Mouse (Mus musculus) stomach, postnatal 0 days (tissue): ENCODE measurements around the gene Mrpl1. TPM values are rescaled to one million over a fixed set of nuclear protein-coding genes. Genes with fewer than 3 reads are reported as not detected.

Experiments used
- ATAC-seq: fragments of 200-750 bp; cut with Nextera tagmentation; 2 replicates; pipeline ENCODE4 v1.8.0; 2017; ENCODE audit not compliant: low FRiP score, low TSS enrichment
- DNase-seq: peaks from one replicate; pipeline ENCODE4 v3.0.0-alpha.2; 2016; ENCODE audit warnings: low spot score
- H3K27ac ChIP-seq: fragments of 300-500 bp; sonication (generic); replicated peaks from 2 replicates; pipeline ENCODE4 v1.5.1; 2014; ENCODE audit warnings: mild to moderate bottlenecking, control low read depth
- H3K27me3 ChIP-seq: fragments of 300-500 bp; sonication (generic); 2 replicates; pipeline ENCODE4 v1.6.1; 2014; ENCODE audit warnings: low read length; ENCODE audit not compliant: control insufficient read depth, insufficient read depth
- H3K36me3 ChIP-seq: fragments of 300-500 bp; sonication (generic); 2 replicates; pipeline ENCODE4 v1.6.1; 2014; ENCODE audit warnings: low read length, mixed read lengths; ENCODE audit not compliant: control insufficient read depth, insufficient read depth
- H3K4me1 ChIP-seq: fragments of 300-500 bp; sonication (generic); replicated peaks from 2 replicates; pipeline ENCODE4 v1.6.1; 2014; ENCODE audit warnings: antibody characterized with exemption; ENCODE audit not compliant: control insufficient read depth, insufficient read depth
- H3K4me2 ChIP-seq: fragments of 300-500 bp; sonication (generic); replicated peaks from 2 replicates; pipeline ENCODE4 v1.6.1; 2014; ENCODE audit warnings: low read depth, mild to moderate bottlenecking, control low read depth, moderate library complexity
- H3K4me3 ChIP-seq: fragments of 300-500 bp; sonication (generic); 2 replicates; pipeline ENCODE4 v1.5.1; 2014; ENCODE audit warnings: low read depth, low read length, control low read depth
- H3K9ac ChIP-seq: fragments of 300-500 bp; sonication (generic); 2 replicates; pipeline ENCODE4 v1.6.1; 2014; ENCODE audit warnings: mild to moderate bottlenecking, low read length, control low read depth, mixed read lengths
- H3K9me3 ChIP-seq: fragments of 300-500 bp; sonication (generic); 2 replicates; pipeline ENCODE4 v1.6.1; 2016; ENCODE audit warnings: low read length; ENCODE audit not compliant: control insufficient read depth
- CTCF ChIP-seq: IDR thresholded peaks from 2 replicates; pipeline ENCODE4 v1.5.1; 2016; ENCODE audit warnings: antibody characterized with exemption, low read depth, mild to moderate bottlenecking, moderate library complexity
- EP300 ChIP-seq: optimal IDR thresholded peaks from 2 replicates; pipeline ENCODE3; 2016; ENCODE audit warnings: antibody characterized with exemption
- WGBS: fragments of 180-500 bp; shearing (Covaris S2); extraction: QIAGEN DNeasy Blood & Tissue Kit; methylation state at CpG from one replicate; pipeline ENCODE4 v1.1.7; 2014; 5-methylcytosine and 5-hydroxymethylcytosine counted together
- polyA plus RNA-seq: library from polyadenylated mRNA; unstranded; fragments of >200 nt; fragmentation: Nextera tagmentation; extraction: Ambion mirVana; gene quantifications from 2 replicates; pipeline ENCODE4 v1.2.1, GENCODE M21; 2015

Gene Mrpl1
- polyA plus RNA-seq, 1 experiment from 2014 or later = 18.9 TPM

DNA sequence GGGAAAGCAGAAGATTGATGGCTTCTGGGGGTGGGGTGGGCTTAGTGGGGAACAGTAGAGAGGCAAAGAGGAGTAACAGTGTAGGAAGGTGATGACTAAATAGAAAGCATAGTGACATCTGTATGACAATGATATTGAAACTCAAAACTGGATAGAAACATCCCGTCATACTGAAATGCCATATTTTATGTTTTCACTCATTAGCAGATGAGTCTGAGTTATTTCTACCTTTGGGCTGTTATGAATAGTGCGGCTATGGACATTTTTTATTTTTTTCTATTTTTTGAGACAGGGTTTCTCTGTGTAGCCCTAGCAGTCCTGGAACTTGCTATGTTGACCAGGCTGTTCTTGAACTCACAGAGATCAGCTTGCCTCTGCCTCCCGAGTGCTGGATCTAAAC, 13.7 kb downstream of the Mrpl1 start:
- Histone ChIP-seq H3K4me2 (no peak overlapping the region), H3K9ac (no peak overlapping the region), H3K27ac (no peak overlapping the region), H3K4me1 (0 out of 2 replicates have a peak, but pooled peaks cover 2% of the 10 kb centered on the region), H3K36me3 (no peaks in the 10 kb centered on the region; the same call in 1 of the 2 replicates), H3K27me3 (no peaks in the 10 kb centered on the region), H3K4me3 (no peak overlapping the region), H3K9me3 (no peaks in the 10 kb centered on the region)
- DNase-seq (no peak), ATAC-seq (no peak)
- 96% methylated on average over 3 of the region's 3 CpGs for WGBS
- TF ChIP-seq EP300 = no peak
- TF ChIP-seq CTCF = no peak

DNA sequence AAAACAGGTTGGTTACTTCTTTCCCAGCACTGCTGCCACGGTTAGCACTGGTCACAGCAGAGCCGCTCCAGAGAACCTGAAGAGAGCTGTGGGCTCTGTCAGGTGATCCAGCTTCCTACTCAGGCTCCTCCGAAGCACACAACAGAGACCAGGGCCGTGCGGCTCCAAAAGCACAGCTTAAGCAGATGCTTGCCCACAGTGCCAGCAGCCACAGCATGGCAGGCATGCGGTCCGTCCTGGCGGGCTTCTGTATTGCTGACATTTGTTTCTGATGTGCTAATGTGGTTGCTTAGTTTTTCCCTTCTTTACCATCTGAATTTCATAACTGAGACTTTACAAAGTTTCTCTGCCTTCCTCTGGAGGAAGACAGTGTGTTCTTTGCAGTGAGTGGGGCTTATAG, 17.2 kb downstream of the Mrpl1 start:
- Histone ChIP-seq H3K27me3 (no peaks in the 10 kb centered on the region), H3K27ac (no peak overlapping the region), H3K4me3 (no peak overlapping the region), H3K4me2 (no peak overlapping the region), H3K9me3 (no peaks in the 10 kb centered on the region), H3K4me1 (0 out of 2 replicates have a peak, but pooled peaks cover 2% of the 10 kb centered on the region), H3K36me3 (no peaks in the 10 kb centered on the region), H3K9ac (no peak overlapping the region)
- 95% methylated on average over 8 of the region's 8 CpGs for WGBS
- no peak for ATAC-seq
- no peak for DNase-seq
- no peak for TF ChIP-seq EP300
- no peak for TF ChIP-seq CTCF

DNA sequence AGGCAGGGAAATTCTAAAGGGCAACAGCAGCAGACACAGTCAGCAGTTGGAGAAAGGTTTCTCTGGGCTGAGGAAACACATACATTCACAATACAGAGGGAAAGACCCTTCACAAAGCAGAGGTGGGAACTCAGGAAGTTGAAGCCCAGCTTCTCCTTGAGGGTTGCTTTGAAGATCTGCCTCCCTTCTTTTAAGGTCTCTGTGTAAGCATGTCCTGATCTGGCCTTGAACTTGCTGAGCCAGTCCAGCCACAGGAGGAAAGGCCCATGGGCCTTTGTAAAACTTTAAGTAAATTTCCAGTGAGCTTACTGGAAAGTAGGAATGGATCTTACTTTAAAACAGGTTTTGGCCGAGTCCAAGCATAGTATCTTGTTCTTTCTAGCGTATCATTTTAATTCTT, 19.7 kb downstream of the Mrpl1 start:
- Histone ChIP-seq H3K27ac (peak overlapping the region; percentile 67; the same call in 1 of the 2 replicates), H3K4me2 (no peak overlapping the region), H3K4me3 (no peak overlapping the region), H3K9me3 (no peaks in the 10 kb centered on the region), H3K9ac (no peak overlapping the region), H3K27me3 (no peaks in the 10 kb centered on the region), H3K4me1 (no peaks in the 10 kb centered on the region), H3K36me3 (no peaks in the 10 kb centered on the region)
- ATAC-seq = 0 out of 2 replicates have a peak, but pooled peaks have one; percentile 51
- WGBS = 53% methylated on average over 2 of the region's 2 CpGs
- no peak for DNase-seq
- no peak for TF ChIP-seq CTCF
- TF ChIP-seq EP300 = no peak

DNA sequence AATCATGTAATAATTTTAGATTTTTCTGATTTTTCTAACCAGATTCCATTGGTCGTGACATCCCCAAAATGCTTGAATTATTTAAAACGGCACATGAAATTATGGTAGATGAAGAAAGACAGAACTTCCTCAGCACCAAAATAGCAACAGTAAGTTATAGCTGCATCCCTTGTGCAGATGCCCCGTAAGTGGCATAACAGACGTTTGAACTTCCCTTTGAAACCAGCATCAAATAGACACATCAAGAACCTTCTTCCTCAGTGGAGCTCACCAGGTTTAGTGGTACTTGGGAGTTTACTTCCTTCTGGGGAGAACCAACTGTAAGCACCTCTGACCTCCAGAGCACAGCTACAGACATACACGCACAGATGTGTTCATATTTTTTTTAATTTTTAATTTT, 29.5 kb downstream of the Mrpl1 start:
- no peak for ATAC-seq

DNA sequence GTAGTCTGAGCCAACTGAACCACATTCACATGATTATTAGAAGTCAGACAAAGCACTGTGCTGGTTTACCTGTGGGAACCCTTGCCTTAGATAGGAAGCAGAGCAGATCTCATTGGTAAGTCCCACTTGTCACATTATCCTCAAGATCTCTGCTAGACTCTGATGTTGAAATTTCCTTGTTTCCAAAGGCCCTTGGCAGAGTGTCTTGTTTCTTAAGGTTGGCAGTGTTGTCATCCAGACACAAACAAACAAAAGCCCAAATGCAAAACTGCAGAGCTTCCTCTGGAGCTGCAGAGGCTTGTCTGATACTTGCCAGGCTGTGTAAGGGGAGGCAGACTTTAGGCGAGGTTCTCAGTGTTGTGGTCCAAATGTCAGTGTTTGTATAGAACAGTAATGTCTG, 31.6 kb downstream of the Mrpl1 start:
- Histone ChIP-seq H3K4me1 (no peaks in the 10 kb centered on the region), H3K4me3 (no peak overlapping the region), H3K9ac (no peak overlapping the region), H3K27ac (no peak overlapping the region), H3K36me3 (peaks cover 5% of the 10 kb centered on the region; the same call in 1 of the 2 replicates), H3K4me2 (no peak overlapping the region), H3K27me3 (no peaks in the 10 kb centered on the region), H3K9me3 (no peaks in the 10 kb centered on the region)
- ATAC-seq = no peak
- WGBS = 71% methylated on average over 1 of the region's 1 CpGs
- DNase-seq = no peak
- TF ChIP-seq EP300 (no peak), CTCF (no peak)

More for the DNA sequence above, 29.5 kb downstream of the Mrpl1 start:
- peaks cover 5% of the 10 kb centered on the region; the same call in 1 of the 2 replicates for H3K36me3 ChIP-seq
- DNase-seq = no peak
- H3K4me3 ChIP-seq = no peak overlapping the region
- H3K9ac ChIP-seq = no peak overlapping the region
- H3K27me3 ChIP-seq = no peaks in the 10 kb centered on the region
- H3K27ac ChIP-seq = no peak overlapping the region
- no peaks in the 10 kb centered on the region for H3K4me1 ChIP-seq
- no peak for TF ChIP-seq CTCF
- TF ChIP-seq EP300 = no peak
- WGBS = 93% methylated on average over 5 of the region's 5 CpGs
- H3K9me3 ChIP-seq = no peaks in the 10 kb centered on the region
- H3K4me2 ChIP-seq = no peak overlapping the region

DNA sequence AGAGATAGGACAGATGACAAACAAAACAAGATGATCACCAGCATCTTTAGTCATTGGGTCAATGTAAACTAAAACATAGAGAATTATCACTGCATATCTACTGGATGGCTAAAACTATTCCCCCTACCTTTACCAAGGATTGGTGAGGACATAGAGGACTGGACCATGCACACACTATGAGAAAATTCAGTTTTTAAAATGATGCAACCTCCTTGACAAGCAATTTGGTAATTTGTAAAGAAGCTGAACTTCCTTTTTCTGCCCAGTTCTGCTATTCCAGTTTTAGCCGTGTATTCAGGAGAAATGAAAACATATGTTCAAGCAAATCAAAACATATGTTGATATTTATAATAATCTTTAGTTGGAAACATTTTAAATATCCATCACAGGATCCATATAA, 35.2 kb downstream of the Mrpl1 start:
- 72% methylated on average over 1 of the region's 1 CpGs for WGBS
- Histone ChIP-seq H3K4me3 (no peak overlapping the region), H3K4me1 (no peaks in the 10 kb centered on the region), H3K9me3 (no peaks in the 10 kb centered on the region), H3K9ac (no peak overlapping the region), H3K4me2 (no peak overlapping the region), H3K36me3 (no peaks in the 10 kb centered on the region; the same call in 1 of the 2 replicates), H3K27me3 (no peaks in the 10 kb centered on the region), H3K27ac (no peak overlapping the region)
- no peak for ATAC-seq
- no peak for DNase-seq
- TF ChIP-seq CTCF = no peak
- TF ChIP-seq EP300 = no peak
